Mouse (Mus musculus) layer of hippocampus, postnatal 10 days (tissue): Measurements from ENCODE around the gene Cdc5l. TPM values are rescaled to one million over a fixed set of nuclear protein-coding genes. Genes with fewer than 3 reads are reported as not detected.
"Not testable (repeated sequence)": the region's sequence is repeated elsewhere in the genome, so short reads cannot be mapped to it uniquely, and the experiment has no call there.

Experiments used
- DNase-seq, 2 experiments: peaks; one replicate each; pipeline ENCODE4 v3.0.0; 2021; ENCODE audit warnings: low spot score in 2 of 2
- long read RNA-seq: library from polyadenylated mRNA; stranded (forward); transcript quantifications from one replicate; pipeline ENCODE4 v2.0.0, GENCODE M21; 2023
- total RNA-seq, 2 experiments: library from RNA; stranded (reverse); gene quantifications; 2 replicates each; pipeline ENCODE4 v1.2.3; 2021

The Cdc5l gene
- total RNA-seq = 10 to 100 TPM; 47.4 to 50.6 TPM
- long read RNA-seq, transcript Cdc5l-201 (16 exons, 3,027 nt) = major isoform, 21 of 27 reads
- long read RNA-seq, partial matches to known transcripts = 4 of 27 reads
- long read RNA-seq, other reads (novel, unspliced or antisense) = 2 of 27 reads

- DNase-seq = peak; percentile 96 to 97
Observed at GRCm38 (mm10) chr17:45433419-45434261, at the start of gene Cdc5l. TSS of gene Cdc5l (minus strand) at chr17:45433737.

GRCm38 (mm10) chr17:45480429-45480828 lies 46.9 kb upstream of the Cdc5l start:
- DNase-seq = no peak

GRCm38 (mm10) chr17:45478234-45478825 lies 44.8 kb upstream of the Cdc5l start:
- DNase-seq = peak; percentile 94 to 96

GRCm38 (mm10) chr17:45474669-45475465 lies 41.3 kb upstream of the Cdc5l start, which contains the start of gene Spats1:
TSS of gene Spats1 (minus strand) at chr17:45475415.
- peak; percentile 81 to 85 for DNase-seq

- DNase-seq = no peak
Observed at GRCm38 (mm10) chr17:45474146-45474545, 40.6 kb upstream of the Cdc5l start.

GRCm38 (mm10) chr17:45473667-45474066 lies 40.1 kb upstream of the Cdc5l start:
- DNase-seq = no peak

GRCm38 (mm10) chr17:45470726-45471125 lies 37.2 kb upstream of the Cdc5l start:
- DNase-seq = no peak

GRCm38 (mm10) chr17:45468302-45468701 lies 34.8 kb upstream of the Cdc5l start:
- no peak for DNase-seq

- no peak for DNase-seq
Observed at GRCm38 (mm10) chr17:45466701-45467100, 33.2 kb upstream of the Cdc5l start.

GRCm38 (mm10) chr17:45464255-45464654 lies 30.7 kb upstream of the Cdc5l start:
- DNase-seq = no peak

GRCm38 (mm10) chr17:45462506-45462905 lies 29.0 kb upstream of the Cdc5l start:
- DNase-seq = no peak

- no peak for DNase-seq
Observed at GRCm38 (mm10) chr17:45459062-45459461, 25.5 kb upstream of the Cdc5l start.

GRCm38 (mm10) chr17:45458516-45458915 lies 25.0 kb upstream of the Cdc5l start:
- no peak for DNase-seq

GRCm38 (mm10) chr17:45457487-45457886 lies 23.9 kb upstream of the Cdc5l start:
- no peak for DNase-seq

GRCm38 (mm10) chr17:45456260-45457152 lies 23.0 kb upstream of the Cdc5l start:
- no peak for DNase-seq

GRCm38 (mm10) chr17:45455783-45456182 lies 22.2 kb upstream of the Cdc5l start:
- DNase-seq = not testable (repeated sequence)

GRCm38 (mm10) chr17:45454794-45455193 lies 21.3 kb upstream of the Cdc5l start:
- DNase-seq = no peak

GRCm38 (mm10) chr17:45452271-45452670 lies 18.7 kb upstream of the Cdc5l start:
- no peak for DNase-seq

- no peak for DNase-seq
Observed at GRCm38 (mm10) chr17:45450153-45450552, 16.6 kb upstream of the Cdc5l start.

- DNase-seq = no peak
Observed at GRCm38 (mm10) chr17:45449586-45449985, 16.0 kb upstream of the Cdc5l start.
